ENCODE assay signal across 19 mouse cellular contexts in genomic region chr10:80814800-80815199, GRCm38 (mm10). TPM values are rescaled to one million over a fixed set of nuclear protein-coding genes. Genes with fewer than 3 reads are reported as not detected.
"Had no signal": no experiment of that assay in that cellular context is flagged by ENCODE, and none has a peak within 500 bp of the region (broad histone marks: within the 10 kb centered on the region; RNA-seq: fewer than 3 reads in every experiment).

No protein-coding gene starts in this region.

- H3K9ac ChIP-seq: limb, embryonic 15.5 days; liver, embryonic 13.5 days; midbrain, embryonic 15.5 days; neural tube, embryonic 13.5 days had no signal

- H3K27ac ChIP-seq: limb, embryonic 15.5 days; liver, embryonic 13.5 days; midbrain, embryonic 15.5 days; neural tube, embryonic 13.5 days had no signal

- DNase-seq: kidney, adult 9 months; kidney, postnatal 4 days; layer of hippocampus, postnatal 36 days; left cerebral cortex, postnatal 4 days; liver, embryonic 13.5 days; lung, adult 18-20 months; retina, postnatal 1 day; right cerebral cortex, postnatal 25 days; thymus, adult 18-20 months; thymus, postnatal 14 days had no signal

- H3K9me3 ChIP-seq: limb, embryonic 15.5 days; liver, embryonic 13.5 days; midbrain, embryonic 15.5 days; neural tube, embryonic 13.5 days had no signal

- ATAC-seq: inflammation-experienced regulatory T-cells, adult 6 months; intestine, postnatal 0 days; midbrain, embryonic 15.5 days had no signal

- H3K4me2 ChIP-seq: limb, embryonic 15.5 days; liver, embryonic 13.5 days; midbrain, embryonic 11.5 days; midbrain, embryonic 15.5 days; neural tube, embryonic 13.5 days had no signal

- H3K4me3 ChIP-seq: limb, embryonic 15.5 days; liver, embryonic 13.5 days; midbrain, embryonic 15.5 days; neural tube, embryonic 13.5 days had no signal

- H3K36me3 ChIP-seq: limb, embryonic 15.5 days; liver, embryonic 13.5 days; midbrain, embryonic 15.5 days; neural tube, embryonic 13.5 days had no signal

RNA-seq across cellular contexts. Expression of gene Jsrp1, which starts 1.5 kb away (rescaled TPM):
- total RNA-seq: megakaryocyte, adult 5-6 weeks had no signal
- polyA plus RNA-seq: inflammation-experienced regulatory T-cells, adult 6 months; small intestine, adult 2 months had no signal

RNA-seq across cellular contexts. Expression of gene Amh, which starts 9.8 kb away (rescaled TPM):
- total RNA-seq: megakaryocyte, adult 5-6 weeks had no signal
- polyA plus RNA-seq: inflammation-experienced regulatory T-cells, adult 6 months; intestine, postnatal 0 days; limb, embryonic 15.5 days; liver, embryonic 13.5 days; lung, embryonic 16.5 days; midbrain, embryonic 11.5 days had no signal
